Mouse (Mus musculus) brown adipose tissue, adult 24 weeks (tissue): ENCODE data around the gene Capn8. TPM values are rescaled to one million over a fixed set of nuclear protein-coding genes. Genes with fewer than 3 reads are reported as not detected.
A peak's percentile ranks its signal among the peaks of the same experiment; 100 is the strongest.

Experiments used
- H3K27ac ChIP-seq: fragments of 200-500 bp; replicated peaks from 2 replicates; pipeline ENCODE4 v1.5.1; 2012; ENCODE audit warnings: low read depth, mild to moderate bottlenecking, low read length
- H3K4me1 ChIP-seq: fragments of 200-500 bp; 2 replicates; pipeline ENCODE4 v1.6.1; 2012; ENCODE audit warnings: low read length, mixed read lengths; ENCODE audit not compliant: control insufficient read depth, insufficient read depth, insufficient read length
- H3K4me3 ChIP-seq: fragments of 200-500 bp; 2 replicates; pipeline ENCODE4 v1.5.1; 2012; ENCODE audit warnings: low read depth, mild to moderate bottlenecking, low read length, moderate library complexity; ENCODE audit not compliant: insufficient read depth
- polyA plus RNA-seq: library from polyadenylated mRNA; stranded (reverse); fragments of >200 nt; gene quantifications from 2 replicates; pipeline ENCODE4 v1.2.4, GENCODE M21; 2012; ENCODE audit not compliant: missing spikeins, insufficient read depth, insufficient read length

Capn8 gene
- polyA plus RNA-seq, 1 experiment, result not detected

DNA sequence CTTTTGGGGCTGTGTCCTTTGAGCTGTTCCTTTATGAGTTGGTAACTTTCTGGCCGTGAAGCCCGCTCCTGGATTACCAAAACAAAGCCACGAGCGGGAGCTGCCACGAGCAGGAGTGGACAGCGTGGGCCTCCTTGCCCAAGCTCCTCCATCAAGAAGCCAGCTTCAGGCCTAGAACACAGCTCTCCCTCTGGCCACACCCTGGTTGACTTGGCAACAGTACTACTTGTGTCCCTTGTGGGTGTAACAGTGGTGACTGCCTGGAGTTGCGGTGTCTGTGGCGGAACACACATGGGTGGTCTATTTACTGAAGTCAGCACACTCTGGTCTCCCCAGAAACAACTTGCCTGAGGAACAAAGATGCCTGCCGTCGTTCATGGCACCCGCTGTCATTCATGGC is 104.9 kb downstream of the Capn8 start:
- peak overlapping the region; percentile 89 for H3K27ac ChIP-seq
- H3K4me1 ChIP-seq, result peaks cover 18% of the 10 kb centered on the region
- H3K4me3 ChIP-seq, result no peak overlapping the region; the same call in 1 of the 2 replicates

- Histone ChIP-seq H3K4me1 (peaks cover 18% of the 10 kb centered on the region), H3K27ac (peak overlapping the region; percentile 96), H3K4me3 (no peak overlapping the region; the same call in 1 of the 2 replicates)
Measured at GRCm38 (mm10) chr1:182670563-182671342, 105.9 kb downstream of the Capn8 start.

- Histone ChIP-seq H3K4me1 (peaks cover 18% of the 10 kb centered on the region), H3K27ac (peak overlapping the region; percentile 96), H3K4me3 (no peak overlapping the region)
Measured at GRCm38 (mm10) chr1:182671343-182671624, 106.5 kb downstream of the Capn8 start.

- Histone ChIP-seq H3K4me1 (peaks cover 11% of the 10 kb centered on the region; the same call in 1 of the 2 replicates), H3K4me3 (no peak overlapping the region), H3K27ac (no peak overlapping the region)
Measured at GRCm38 (mm10) chr1:182675346-182675745, 110.5 kb downstream of the Capn8 start.

DNA sequence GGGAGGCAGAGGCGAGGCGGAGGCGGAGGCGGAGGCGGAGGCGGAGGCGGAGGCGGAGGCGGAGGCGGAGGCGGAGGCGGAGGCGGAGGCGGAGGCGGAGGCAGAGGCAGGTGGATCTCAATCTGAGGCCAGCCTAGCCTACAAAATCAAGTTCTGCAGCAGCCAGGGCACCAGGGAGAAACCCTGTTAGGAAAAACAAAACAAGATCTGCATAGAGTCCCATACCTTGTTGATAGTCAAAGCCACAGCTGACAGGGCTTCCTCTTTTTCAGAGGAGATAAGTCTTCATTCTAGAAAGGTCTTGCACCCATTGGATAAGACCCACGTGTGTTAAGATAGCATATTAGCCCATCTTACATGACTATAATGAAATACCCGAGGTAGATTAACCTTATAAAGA is 113.3 kb downstream of the Capn8 start:
- H3K4me1 ChIP-seq, result no peaks in the 10 kb centered on the region
- H3K27ac ChIP-seq, result no peak overlapping the region
- no peak overlapping the region for H3K4me3 ChIP-seq

DNA sequence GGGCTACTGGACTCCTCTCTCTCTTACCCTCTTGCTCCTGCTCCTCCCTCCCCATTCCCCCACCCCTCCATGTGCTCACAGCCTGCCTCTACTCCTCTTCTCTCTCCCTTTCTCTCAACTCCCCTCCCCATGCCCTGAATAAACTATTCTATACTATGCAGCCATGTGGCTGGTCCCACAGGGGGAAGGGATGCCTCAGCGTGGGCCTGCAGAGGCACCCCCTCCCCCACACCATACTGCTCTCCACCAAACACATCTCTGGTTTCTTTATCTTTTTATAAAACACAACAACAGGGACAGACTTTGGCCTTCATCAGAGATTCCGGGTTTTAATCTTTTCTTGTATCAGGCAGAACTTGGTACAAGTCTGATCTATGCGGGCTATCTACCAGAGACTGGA is 114.4 kb downstream of the Capn8 start:
- H3K27ac ChIP-seq, result no peak overlapping the region
- no peak overlapping the region for H3K4me3 ChIP-seq
- H3K4me1 ChIP-seq, result no peaks in the 10 kb centered on the region

DNA sequence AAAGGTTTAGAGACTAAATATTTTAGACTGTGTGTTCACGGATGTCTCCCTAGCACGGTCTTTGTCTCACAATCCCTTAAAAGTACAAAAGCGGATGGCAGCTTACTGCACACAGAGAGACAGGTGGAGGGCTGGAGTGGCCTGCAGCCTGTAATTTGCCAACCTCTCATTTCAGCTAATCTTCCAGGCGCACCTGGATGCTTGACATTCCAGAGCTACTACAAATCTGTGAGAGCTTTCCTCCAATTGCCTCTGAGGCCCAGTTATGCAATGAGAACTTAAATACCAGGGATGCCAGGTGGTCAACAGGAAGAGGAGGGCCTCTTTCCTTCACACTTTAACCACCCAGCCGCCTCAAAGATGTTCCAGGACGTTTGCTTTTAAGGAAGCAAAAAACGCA is 114.8 kb downstream of the Capn8 start:
- Histone ChIP-seq H3K27ac (no peak overlapping the region), H3K4me1 (no peaks in the 10 kb centered on the region), H3K4me3 (no peak overlapping the region)

Other genes starting within 250 kb of the Capn8 start
- gene Fbxo28, start 223.4 kb upstream of the Capn8 start, polyA plus RNA-seq, result 8.7 and 11.6 TPM in 2 replicates
- 7.6 and 7.7 TPM in 2 replicates for gene Trp53bp2, start 155.8 kb upstream of the Capn8 start, polyA plus RNA-seq
- 108 and 113 TPM in 2 replicates for gene Capn2, start 47.4 kb upstream of the Capn8 start, polyA plus RNA-seq
- gene Ccdc185, start 184.2 kb downstream of the Capn8 start, polyA plus RNA-seq, result not detected in 2 replicates
- gene Susd4, start 198.9 kb downstream of the Capn8 start, polyA plus RNA-seq, result not detected in 2 replicates